Mouse (Mus musculus) retina, embryonic 14.5 days (tissue): ENCODE data around the gene Plin3.

Source experiments
- DNase-seq: peaks from one replicate; pipeline ENCODE4 v3.0.0-alpha.2; 2015; ENCODE audit warnings: low spot score

Plin3 gene

GRCm38 (mm10) chr17:56300186-56300585 lies 7.5 kb upstream of the Plin3 start, which contains the start of gene Arrdc5:
Gene Arrdc5 (minus strand): TSS chr17:56300286.
- no peak for DNase-seq

GRCm38 (mm10) chr17:56298238-56298637 lies 5.6 kb upstream of the Plin3 start:
- DNase-seq = no peak

GRCm38 (mm10) chr17:56296201-56296600 lies 3.5 kb upstream of the Plin3 start:
- DNase-seq = no peak

DNA sequence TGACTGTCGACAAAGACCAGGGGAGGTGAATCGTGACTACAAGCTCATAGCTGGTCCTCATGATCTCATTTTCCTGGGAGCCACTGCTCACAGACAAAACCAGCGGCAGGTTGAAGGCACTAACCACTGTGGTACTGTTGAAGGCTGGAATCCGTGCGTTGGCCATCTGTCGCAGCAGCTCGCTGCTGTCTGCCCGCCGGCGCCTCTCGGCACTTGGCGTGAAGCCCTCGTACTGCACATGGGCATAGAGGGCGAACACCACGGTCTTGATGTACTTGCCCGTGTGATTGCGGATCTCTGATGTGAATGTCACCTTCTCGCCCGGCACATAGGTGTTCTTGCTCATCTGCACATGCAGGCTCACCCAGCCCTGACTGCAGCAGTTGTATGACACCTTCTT lies 1.6 kb upstream of the Plin3 start:
- no peak for DNase-seq

GRCm38 (mm10) chr17:56293291-56293690 lies 618 bp upstream of the Plin3 start:
- DNase-seq = no peak

GRCm38 (mm10) chr17:56291826-56292475 lies 722 bp downstream of the Plin3 start:
- no peak for DNase-seq

DNA sequence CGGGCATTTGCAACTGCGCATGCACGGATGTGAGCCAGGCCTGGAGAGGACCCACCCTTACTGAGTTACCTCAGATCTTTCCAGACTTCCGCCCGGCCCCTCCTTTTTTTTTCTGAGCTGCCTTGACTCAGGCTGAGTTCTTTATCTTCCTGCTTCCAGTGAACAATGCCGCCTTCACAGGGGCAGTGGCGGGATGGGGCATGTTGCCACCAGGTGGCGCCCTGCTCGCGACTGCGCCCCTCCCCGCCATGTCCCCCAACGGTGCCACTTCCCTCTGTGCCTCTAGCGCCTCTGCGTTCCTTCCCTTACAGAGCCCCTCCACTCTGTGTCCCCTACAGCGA lies 1.5 kb downstream of the Plin3 start:
- DNase-seq = peak; percentile 92

- DNase-seq = peak; percentile 91
These were observed 2.1 kb downstream of the Plin3 start for GRCm38 (mm10) chr17:56290388-56291170.

- DNase-seq = peak; percentile 43
These were observed 3.0 kb downstream of the Plin3 start for GRCm38 (mm10) chr17:56289371-56290331.

- DNase-seq = no peak
These were observed 3.8 kb downstream of the Plin3 start for GRCm38 (mm10) chr17:56288866-56289265.

GRCm38 (mm10) chr17:56287830-56288229 lies 4.8 kb downstream of the Plin3 start:
- no peak for DNase-seq

DNA sequence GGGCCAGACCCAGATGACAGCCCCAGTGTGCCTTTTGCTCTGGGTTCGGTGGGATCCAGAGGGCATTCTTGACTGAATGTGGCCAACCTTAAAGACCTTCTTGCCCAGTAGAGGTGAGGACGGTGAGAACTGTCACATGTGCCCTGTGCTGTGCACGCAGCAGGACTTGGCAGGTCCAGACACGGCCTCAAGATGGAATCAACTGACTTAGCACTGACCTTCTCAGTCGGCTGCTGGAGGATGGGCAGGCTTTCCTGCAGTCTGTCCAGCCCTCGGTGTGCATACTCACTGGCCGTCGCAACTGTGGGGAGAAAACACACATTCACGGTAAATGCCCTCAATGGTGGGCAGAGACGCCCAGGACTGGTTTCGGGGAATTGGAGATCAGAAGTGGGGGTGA lies 6.7 kb downstream of the Plin3 start:
- DNase-seq = no peak

GRCm38 (mm10) chr17:56283316-56283715 lies 9.4 kb downstream of the Plin3 start:
- DNase-seq = no peak

- DNase-seq = no peak
These were observed 9.9 kb downstream of the Plin3 start for GRCm38 (mm10) chr17:56282802-56283201.

DNA sequence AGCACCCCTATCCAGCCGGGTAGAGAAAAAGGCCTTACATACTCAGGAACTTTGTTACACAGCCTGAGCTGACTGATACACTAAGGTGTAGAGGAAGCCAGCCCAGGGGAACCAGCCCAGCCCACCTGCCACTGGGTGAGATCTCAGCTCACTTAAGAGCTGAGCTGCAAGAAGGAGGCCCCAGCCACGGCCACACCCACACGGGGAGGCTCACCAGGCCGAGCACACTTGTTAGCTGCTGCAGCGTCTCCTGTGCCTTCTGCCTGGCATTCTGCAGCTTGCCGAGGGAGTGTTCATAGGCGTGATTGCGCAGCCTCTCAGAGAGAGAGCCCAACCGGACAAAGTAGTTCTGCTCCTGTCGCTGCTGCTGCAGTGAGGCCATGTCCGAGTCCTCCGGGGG lies 11.5 kb downstream of the Plin3 start:
- no peak for DNase-seq

- no peak for DNase-seq
These were observed 13.1 kb downstream of the Plin3 start for GRCm38 (mm10) chr17:56279481-56280155.

DNA sequence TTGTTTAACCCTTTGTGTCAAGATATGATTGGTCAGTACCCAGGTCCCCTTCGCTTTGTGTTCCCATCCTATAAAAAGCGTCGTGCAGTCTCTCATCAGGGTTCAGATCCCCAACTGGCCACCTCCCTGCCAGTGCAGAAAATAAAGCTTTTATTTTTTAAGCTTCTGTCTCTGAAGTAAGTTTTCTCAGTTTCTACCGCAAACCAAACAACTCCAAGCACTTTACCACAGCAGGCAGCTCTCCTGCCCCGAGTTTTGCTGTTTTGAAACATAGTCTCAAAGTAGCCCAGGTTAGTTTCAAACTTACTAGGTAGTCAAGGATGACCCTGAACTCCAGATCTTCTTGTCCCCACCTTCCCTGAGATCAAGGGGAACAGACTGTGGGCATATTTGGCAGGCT lies 14.3 kb downstream of the Plin3 start:
- DNase-seq = no peak

DNA sequence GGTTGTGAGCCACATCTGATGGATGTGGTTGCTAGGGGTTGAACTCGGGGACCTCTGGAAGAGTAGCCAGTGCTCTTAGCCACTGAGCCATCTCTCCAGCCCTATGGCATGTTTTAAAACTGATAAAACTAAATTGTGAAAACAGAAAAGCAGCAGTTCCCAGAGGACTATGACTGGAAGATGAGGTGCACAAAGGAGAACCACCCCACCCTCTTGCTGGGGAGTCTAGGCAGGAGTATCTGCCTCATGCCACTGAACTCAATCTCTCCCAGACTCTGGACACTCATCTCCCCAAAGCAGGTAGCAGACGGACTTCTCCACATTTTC lies 15.1 kb downstream of the Plin3 start:
- DNase-seq = no peak

DNA sequence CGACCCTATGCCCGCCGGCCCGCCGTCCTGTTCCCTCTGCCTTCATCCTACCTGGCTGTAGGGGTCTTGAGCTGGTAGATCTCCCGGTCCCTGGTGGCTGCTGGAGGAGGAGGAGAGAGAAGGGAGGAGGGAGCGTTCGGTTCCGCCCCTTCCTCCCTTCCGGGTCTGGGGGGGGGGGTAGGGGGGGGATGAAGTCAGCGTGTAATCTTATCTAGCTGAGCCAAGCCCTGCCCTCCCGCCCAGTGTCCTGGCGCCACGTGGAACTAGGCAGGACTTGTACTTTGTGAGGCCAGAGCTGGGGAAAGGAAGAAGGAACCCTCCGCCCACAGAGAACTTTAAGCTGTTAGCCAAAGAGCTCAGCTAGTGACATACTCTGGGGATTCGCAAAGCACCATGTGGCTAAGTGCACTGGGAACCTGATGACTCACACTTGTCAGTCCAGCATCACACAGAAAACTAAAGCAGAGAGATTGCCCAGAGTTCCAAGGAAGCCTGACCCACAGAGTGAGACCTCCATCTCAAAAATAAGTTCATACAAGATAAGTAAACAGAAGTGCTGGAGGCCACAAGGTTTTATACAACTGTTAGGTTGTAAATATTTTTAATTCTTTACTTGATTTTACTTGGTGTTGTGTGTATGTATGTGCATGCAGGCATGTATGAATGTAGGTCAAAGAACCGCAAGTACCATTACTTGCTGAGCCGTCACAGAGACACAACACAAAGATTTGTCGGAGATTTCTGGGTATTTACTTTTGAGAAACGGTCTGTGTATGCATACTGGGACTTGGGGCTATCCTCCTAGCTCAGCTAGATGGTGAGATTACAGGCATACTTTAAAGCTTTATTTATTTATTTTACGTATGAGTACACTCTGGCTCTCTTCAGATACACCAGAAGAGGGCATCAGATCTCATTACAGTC lies 15.8 kb downstream of the Plin3 start, which contains the start of gene Ticam1:
Gene Ticam1, minus strand, starts transcription at position 144 of the 924 bp plus-strand sequence.
- DNase-seq = peak; percentile 88

DNA sequence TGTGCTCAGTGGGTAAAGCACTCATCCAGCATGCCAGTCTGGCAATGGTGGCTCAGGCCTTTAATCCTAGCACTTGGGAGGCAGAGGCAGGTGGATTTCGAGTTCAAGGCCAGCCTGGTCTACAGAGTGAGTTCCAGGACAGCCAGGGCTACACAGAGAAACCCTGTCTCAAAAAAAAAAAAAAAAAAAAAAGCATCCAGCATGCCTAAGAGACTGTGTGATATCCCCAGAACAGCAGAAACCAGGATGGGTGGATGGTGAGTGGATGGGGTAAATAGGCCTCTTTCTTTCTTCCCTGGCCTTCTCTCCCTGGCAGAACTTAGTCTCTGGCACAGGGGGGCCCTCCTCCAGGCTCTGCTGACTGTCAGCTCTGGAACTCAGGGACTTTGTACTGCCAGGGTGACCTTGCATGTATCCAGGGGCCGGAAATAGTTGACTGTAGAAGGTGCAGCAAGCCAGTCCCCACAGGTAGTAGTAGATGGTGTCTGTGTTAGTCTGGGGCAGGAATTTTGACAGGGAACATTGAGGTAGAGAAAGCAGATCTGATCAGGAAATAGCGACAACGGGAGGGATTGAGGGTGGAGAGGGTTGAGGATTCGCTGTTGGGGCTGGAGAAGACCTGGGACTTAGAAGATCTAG lies 16.7 kb downstream of the Plin3 start:
- no peak for DNase-seq
